Mouse (Mus musculus) hindbrain, embryonic 11.5 days (tissue): ENCODE measurements around the gene Mindy3. TPM values are rescaled to one million over a fixed set of nuclear protein-coding genes. Genes with fewer than 3 reads are reported as not detected.
"Not testable (repeated sequence)": the region's sequence is repeated elsewhere in the genome, so short reads cannot be mapped to it uniquely, and the experiment has no call there.

Source experiments
- ATAC-seq: fragments of 200-750 bp; cut with Nextera tagmentation; 2 replicates; pipeline ENCODE4 v1.8.0; 2017; ENCODE audit warnings: mild to moderate bottlenecking, moderate TSS enrichment, moderate library complexity; ENCODE audit not compliant: low FRiP score
- DNase-seq: peaks from one replicate; pipeline ENCODE4 v3.0.0-alpha.2; 2015; ENCODE audit warnings: low spot score
- H3K27ac ChIP-seq: fragments of 300-500 bp; sonication (generic); 2 replicates; pipeline ENCODE4 v1.5.1; 2014; ENCODE audit warnings: mild to moderate bottlenecking, low read depth, low read length
- H3K27me3 ChIP-seq: fragments of 300-500 bp; sonication (generic); 2 replicates; pipeline ENCODE4 v1.6.1; 2014; ENCODE audit warnings: mild to moderate bottlenecking, low read length, moderate library complexity, mixed read lengths; ENCODE audit not compliant: control insufficient read depth, insufficient read depth
- H3K36me3 ChIP-seq: fragments of 300-500 bp; sonication (generic); 2 replicates; pipeline ENCODE4 v1.6.1; 2014; ENCODE audit warnings: mild to moderate bottlenecking, low read length, moderate library complexity, mixed read lengths; ENCODE audit not compliant: control insufficient read depth, insufficient read depth
- H3K4me1 ChIP-seq: fragments of 300-500 bp; sonication (generic); replicated peaks from 2 replicates; pipeline ENCODE4 v1.6.1; 2014; ENCODE audit warnings: low read length, mixed read lengths; ENCODE audit not compliant: control insufficient read depth, insufficient read depth
- H3K4me2 ChIP-seq: fragments of 300-500 bp; sonication (generic); replicated peaks from 2 replicates; pipeline ENCODE4 v1.6.1; 2014; ENCODE audit warnings: mild to moderate bottlenecking, low read depth, low read length
- H3K4me3 ChIP-seq: fragments of 300-500 bp; sonication (generic); 2 replicates; pipeline ENCODE4 v1.5.1; 2014; ENCODE audit warnings: low read depth, low read length
- H3K9ac ChIP-seq: fragments of 300-500 bp; sonication (generic); 2 replicates; pipeline ENCODE4 v1.6.1; 2014; ENCODE audit warnings: low read depth, low read length
- H3K9me3 ChIP-seq: fragments of 300-500 bp; sonication (generic); 2 replicates; pipeline ENCODE4 v1.6.1; 2016; ENCODE audit warnings: low read length; ENCODE audit not compliant: control insufficient read depth
- WGBS: fragments of 180-500 bp; shearing (Covaris S2); extraction: QIAGEN DNeasy Blood & Tissue Kit; methylation state at CpG from one replicate; pipeline ENCODE4 v1.1.7; 2014; 5-methylcytosine and 5-hydroxymethylcytosine counted together
- polyA plus RNA-seq: library from polyadenylated mRNA; unstranded; fragments of >200 nt; fragmentation: Nextera tagmentation; extraction: Ambion mirVana; gene quantifications from 2 replicates; pipeline ENCODE4 v1.2.1, GENCODE M21; 2014

The Mindy3 gene
- polyA plus RNA-seq = 51.4 and 53.8 TPM in 2 replicates

DNA sequence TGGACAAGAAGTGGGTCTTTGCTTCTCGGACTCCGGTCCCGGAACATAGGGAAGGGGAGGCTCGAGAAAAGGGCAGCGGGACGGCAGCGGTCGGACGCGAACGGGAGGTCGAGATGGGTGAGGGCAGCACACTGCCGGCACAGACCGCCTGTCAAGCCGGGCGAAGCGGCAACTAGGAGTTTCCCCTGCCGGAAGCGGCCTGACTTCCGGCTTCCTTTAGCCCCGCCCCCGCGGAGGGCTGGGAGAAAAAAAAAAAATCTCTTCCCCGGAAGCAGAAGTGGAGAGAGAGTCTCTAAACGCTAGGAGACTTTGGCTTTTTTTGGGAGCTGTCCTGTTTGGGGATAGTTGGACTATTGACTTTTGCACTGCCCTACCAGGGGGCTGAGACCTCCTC lies at the start of gene Mindy3:
TSS of gene Mindy3 (minus strand) at position 209 of the 394 bp plus-strand sequence.
- H3K27ac ChIP-seq = peak within 1 kb of the TSS; percentile 54; the same call in 1 of the 2 replicates
- ATAC-seq (peak; percentile 91), DNase-seq (peak; percentile 91)
- H3K4me2 ChIP-seq = peak within 1 kb of the TSS; percentile 75
- peak within 1 kb of the TSS; percentile 85 for H3K4me3 ChIP-seq
- H3K9me3 ChIP-seq = no peaks in the 10 kb centered on the region
- no peaks in the 10 kb centered on the region for H3K4me1 ChIP-seq
- H3K9ac ChIP-seq = peak within 1 kb of the TSS; percentile 76
- no peaks in the 10 kb centered on the region for H3K36me3 ChIP-seq
- H3K27me3 ChIP-seq = no peaks in the 10 kb centered on the region
- WGBS = under 1% methylated on average over 25 of the region's 25 CpGs

DNA sequence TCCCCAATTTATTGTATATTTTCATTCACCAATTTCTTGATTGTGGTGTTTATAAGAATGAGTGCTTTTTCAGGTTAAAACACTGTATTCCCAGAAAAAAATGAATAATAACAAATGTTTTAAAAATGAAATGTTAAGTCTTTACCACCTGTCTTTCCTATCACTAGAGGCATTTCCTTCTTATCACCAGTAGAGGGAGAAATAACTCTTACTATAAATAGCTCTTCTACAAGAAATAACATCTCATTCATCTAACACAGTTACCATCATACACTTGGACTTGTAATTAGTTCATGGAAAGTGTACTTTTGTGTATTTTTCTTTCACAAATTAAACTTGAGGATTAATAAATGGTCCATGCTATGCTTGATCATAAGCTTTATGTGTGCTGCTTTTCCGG lies 40.5 kb upstream of the Mindy3 start:
- H3K4me3 ChIP-seq = no peak overlapping the region
- WGBS = 85% methylated on average over 1 of the region's 1 CpGs

GRCm38 (mm10) chr2:12450108-12450507 lies 30.8 kb upstream of the Mindy3 start:
- no peak for ATAC-seq
- no peaks in the 10 kb centered on the region for H3K9me3 ChIP-seq
- no peak for DNase-seq
- no peaks in the 10 kb centered on the region for H3K4me1 ChIP-seq
- no peak overlapping the region for H3K4me3 ChIP-seq
- H3K27me3 ChIP-seq = no peaks in the 10 kb centered on the region
- no peaks in the 10 kb centered on the region for H3K36me3 ChIP-seq
- no peak overlapping the region for H3K4me2 ChIP-seq
- 89% methylated on average over 3 of the region's 3 CpGs for WGBS
- no peak overlapping the region for H3K9ac ChIP-seq
- H3K27ac ChIP-seq = no peak overlapping the region

More for the DNA sequence above, 40.5 kb upstream of the Mindy3 start:
- H3K4me2 ChIP-seq = no peak overlapping the region
- no peaks in the 10 kb centered on the region for H3K9me3 ChIP-seq
- H3K36me3 ChIP-seq = no peaks in the 10 kb centered on the region
- no peak for ATAC-seq
- no peaks in the 10 kb centered on the region for H3K27me3 ChIP-seq
- H3K27ac ChIP-seq = no peak overlapping the region
- DNase-seq = no peak
- no peak overlapping the region for H3K9ac ChIP-seq
- H3K4me1 ChIP-seq = no peaks in the 10 kb centered on the region

- Histone ChIP-seq H3K27ac (no peak overlapping the region), H3K4me2 (no peak overlapping the region), H3K4me1 (no peaks in the 10 kb centered on the region), H3K36me3 (no peaks in the 10 kb centered on the region), H3K27me3 (no peaks in the 10 kb centered on the region), H3K4me3 (no peak overlapping the region), H3K9ac (no peak overlapping the region), H3K9me3 (no peaks in the 10 kb centered on the region)
- ATAC-seq (no peak), DNase-seq (no peak)
These were observed 20.9 kb upstream of the Mindy3 start for GRCm38 (mm10) chr2:12440120-12440519.

- no peaks in the 10 kb centered on the region for H3K9me3 ChIP-seq
- WGBS = 53% methylated on average over 2 of the region's 2 CpGs
- H3K27ac ChIP-seq = no peak overlapping the region
- no peaks in the 10 kb centered on the region for H3K27me3 ChIP-seq
- no peaks in the 10 kb centered on the region for H3K36me3 ChIP-seq
- DNase-seq (no peak), ATAC-seq (no peak)
- H3K9ac ChIP-seq = no peak overlapping the region
- no peak overlapping the region for H3K4me2 ChIP-seq
- no peaks in the 10 kb centered on the region for H3K4me1 ChIP-seq
- no peak overlapping the region for H3K4me3 ChIP-seq
These were observed 20.3 kb upstream of the Mindy3 start for GRCm38 (mm10) chr2:12439543-12439942.

DNA sequence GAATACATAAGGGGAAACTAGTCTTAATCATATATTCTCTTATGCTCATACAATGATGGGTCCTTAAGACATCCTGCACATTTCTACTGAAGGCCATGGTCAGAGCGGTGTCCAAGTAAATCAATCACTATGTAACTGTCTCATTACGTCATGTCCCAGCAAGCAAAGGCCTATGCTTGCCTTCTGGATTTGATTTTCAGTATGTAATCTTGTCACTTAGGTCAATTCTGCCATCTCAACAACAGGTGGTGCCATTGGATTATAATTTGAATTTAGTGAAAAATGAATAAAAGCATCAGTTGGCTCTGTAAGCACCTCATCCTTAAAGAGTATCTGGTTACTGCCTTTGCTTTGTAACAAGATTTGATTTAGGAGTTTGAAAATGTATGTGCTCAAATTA lies 18.9 kb upstream of the Mindy3 start:
- H3K27ac ChIP-seq = no peak overlapping the region
- whole genome bisulfite sequencing = 82% methylated on average over 2 of the region's 2 CpGs
- no peaks in the 10 kb centered on the region for H3K4me1 ChIP-seq
- no peak overlapping the region for H3K4me2 ChIP-seq
- peak; percentile 4 for DNase-seq
- no peaks in the 10 kb centered on the region for H3K27me3 ChIP-seq
- no peaks in the 10 kb centered on the region for H3K9me3 ChIP-seq
- ATAC-seq = no peak
- no peaks in the 10 kb centered on the region for H3K36me3 ChIP-seq
- no peak overlapping the region for H3K9ac ChIP-seq
- no peak overlapping the region for H3K4me3 ChIP-seq

GRCm38 (mm10) chr2:12432055-12432454 lies 12.8 kb upstream of the Mindy3 start:
- H3K27me3 ChIP-seq = no peaks in the 10 kb centered on the region
- WGBS = 83% methylated on average over 1 of the region's 1 CpGs
- no peak overlapping the region for H3K4me2 ChIP-seq
- H3K9me3 ChIP-seq = no peaks in the 10 kb centered on the region
- no peak overlapping the region for H3K4me3 ChIP-seq
- no peaks in the 10 kb centered on the region for H3K4me1 ChIP-seq
- DNase-seq (no peak), ATAC-seq (no peak)
- H3K9ac ChIP-seq = no peak overlapping the region
- H3K36me3 ChIP-seq = no peaks in the 10 kb centered on the region
- no peak overlapping the region for H3K27ac ChIP-seq

DNA sequence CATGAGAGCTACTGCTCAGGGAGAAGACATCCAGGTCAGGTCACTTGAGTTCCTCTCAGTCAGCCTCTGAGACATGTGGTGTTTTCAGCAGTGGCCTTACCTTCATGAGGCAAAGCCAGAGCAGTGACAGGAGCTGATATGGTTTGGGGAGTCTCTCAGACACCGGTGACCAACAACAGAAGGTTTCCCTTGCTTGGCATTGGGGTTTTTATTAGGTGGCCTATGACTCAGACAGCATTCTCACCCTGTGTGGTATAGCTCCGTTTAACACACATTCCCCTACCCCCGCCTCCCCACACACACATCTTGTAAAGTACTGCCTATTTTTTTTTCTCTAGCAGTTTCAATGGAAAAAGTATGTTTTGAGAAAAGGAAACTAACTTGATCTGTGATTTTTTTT lies 5.1 kb upstream of the Mindy3 start:
- Histone ChIP-seq H3K27ac (no peak overlapping the region), H3K4me2 (no peak overlapping the region), H3K27me3 (no peaks in the 10 kb centered on the region), H3K9me3 (no peaks in the 10 kb centered on the region), H3K36me3 (no peaks in the 10 kb centered on the region), H3K4me3 (no peak overlapping the region), H3K9ac (no peak overlapping the region), H3K4me1 (no peaks in the 10 kb centered on the region)
- no peak for ATAC-seq
- no peak for DNase-seq
- 91% methylated on average over 3 of the region's 3 CpGs for WGBS

- DNase-seq, H3K4me3 ChIP-seq, H3K36me3 ChIP-seq, H3K9me3 ChIP-seq, H3K4me2 ChIP-seq, ATAC-seq, H3K9ac ChIP-seq, H3K27me3 ChIP-seq, H3K4me1 ChIP-seq, H3K27ac ChIP-seq: not testable (repeated sequence)
- WGBS = 58% methylated on average over 6 of the region's 6 CpGs
These were observed 4.2 kb upstream of the Mindy3 start for GRCm38 (mm10) chr2:12423426-12423825.
